Mouse (Mus musculus): ENCODE measurements at regions not wholly inside any gene's neighbourhood (a gene's known extent, or its start where the extent isn't known, plus 50 kb on each side); places are given as distances from the start of the nearest gene placed in this dataset.

DNA sequence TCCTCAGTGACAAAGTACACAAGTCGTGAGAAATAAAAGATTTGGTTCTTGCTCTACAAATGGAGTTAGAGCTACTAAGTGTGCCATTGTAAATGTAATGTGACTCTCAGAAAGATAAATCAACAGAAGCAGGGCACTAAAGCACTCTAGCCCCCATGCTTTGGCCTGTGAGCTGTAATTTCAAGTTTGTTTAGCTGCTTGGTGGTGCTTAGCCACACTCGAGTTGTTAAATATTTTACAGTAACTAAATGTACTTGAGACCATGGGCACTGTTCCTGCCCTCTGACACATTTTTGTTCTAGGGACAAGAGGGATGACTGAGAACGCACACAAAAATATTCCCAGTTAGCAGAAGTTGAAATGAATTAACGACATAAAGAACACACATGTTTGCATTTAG is 214.6 kb upstream of the Gmds start:
- TF ChIP-seq CTCF (IDR thresholded peaks at IDR 0.05; ENCODE audit: low read depth) (no peak), EP300 (IDR thresholded peaks at IDR 0.05; ENCODE audit: low read depth) (no peak)
